Mouse (Mus musculus) hindbrain, embryonic 16.5 days (tissue): ENCODE data around the gene Adcy1. TPM values are rescaled to one million over a fixed set of nuclear protein-coding genes. Genes with fewer than 3 reads are reported as not detected.

ENCODE experiments used
- ATAC-seq: fragments of 200-750 bp; cut with Nextera tagmentation; 2 replicates; pipeline ENCODE4 v1.8.0; 2017; ENCODE audit warnings: moderate TSS enrichment, moderate library complexity
- H3K27ac ChIP-seq: fragments of 300-500 bp; sonication (generic); 2 replicates; pipeline ENCODE4 v1.5.1; 2014; ENCODE audit warnings: low read depth, mild to moderate bottlenecking, control low read depth, low read length, moderate library complexity
- H3K27me3 ChIP-seq: fragments of 300-500 bp; sonication (generic); replicated peaks from 2 replicates; pipeline ENCODE4 v1.6.1; 2014; ENCODE audit warnings: low read length; ENCODE audit not compliant: control insufficient read depth, insufficient read depth
- H3K36me3 ChIP-seq: fragments of 300-500 bp; sonication (generic); 2 replicates; pipeline ENCODE4 v1.6.1; 2014; ENCODE audit warnings: mild to moderate bottlenecking, low read length, moderate library complexity, mixed read lengths; ENCODE audit not compliant: control insufficient read depth, insufficient read depth
- H3K4me1 ChIP-seq: fragments of 300-500 bp; sonication (generic); 2 replicates; pipeline ENCODE4 v1.6.1; 2014; ENCODE audit warnings: low read depth, low read length; ENCODE audit not compliant: control insufficient read depth, insufficient read depth
- H3K4me2 ChIP-seq: fragments of 300-500 bp; sonication (generic); 2 replicates; pipeline ENCODE4 v1.6.1; 2014; ENCODE audit warnings: mild to moderate bottlenecking, low read length, control low read depth, moderate library complexity
- H3K4me3 ChIP-seq: fragments of 300-500 bp; sonication (generic); 2 replicates; pipeline ENCODE4 v1.5.1; 2014; ENCODE audit warnings: mild to moderate bottlenecking, low read length, control low read depth, moderate library complexity
- H3K9ac ChIP-seq: fragments of 300-500 bp; sonication (generic); 2 replicates; pipeline ENCODE4 v1.6.1; 2014; ENCODE audit warnings: low read depth, mild to moderate bottlenecking, control low read depth, low read length, moderate library complexity
- H3K9me3 ChIP-seq: fragments of 300-500 bp; sonication (generic); 2 replicates; pipeline ENCODE4 v1.6.1; 2014; ENCODE audit warnings: mild to moderate bottlenecking, low read length, moderate library complexity; ENCODE audit not compliant: control insufficient read depth
- WGBS: fragments of 180-500 bp; shearing (Covaris S2); extraction: QIAGEN DNeasy Blood & Tissue Kit; methylation state at CpG from one replicate; pipeline ENCODE4 v1.1.7; 2014; 5-methylcytosine and 5-hydroxymethylcytosine counted together
- polyA plus RNA-seq: library from polyadenylated mRNA; unstranded; fragments of >200 nt; fragmentation: Nextera tagmentation; extraction: Ambion mirVana; gene quantifications from 2 replicates; pipeline ENCODE4 v1.2.1, GENCODE M21; 2015

The Adcy1 gene
- polyA plus RNA-seq, 1 experiment from 2014 or later: 15.2 TPM

DNA sequence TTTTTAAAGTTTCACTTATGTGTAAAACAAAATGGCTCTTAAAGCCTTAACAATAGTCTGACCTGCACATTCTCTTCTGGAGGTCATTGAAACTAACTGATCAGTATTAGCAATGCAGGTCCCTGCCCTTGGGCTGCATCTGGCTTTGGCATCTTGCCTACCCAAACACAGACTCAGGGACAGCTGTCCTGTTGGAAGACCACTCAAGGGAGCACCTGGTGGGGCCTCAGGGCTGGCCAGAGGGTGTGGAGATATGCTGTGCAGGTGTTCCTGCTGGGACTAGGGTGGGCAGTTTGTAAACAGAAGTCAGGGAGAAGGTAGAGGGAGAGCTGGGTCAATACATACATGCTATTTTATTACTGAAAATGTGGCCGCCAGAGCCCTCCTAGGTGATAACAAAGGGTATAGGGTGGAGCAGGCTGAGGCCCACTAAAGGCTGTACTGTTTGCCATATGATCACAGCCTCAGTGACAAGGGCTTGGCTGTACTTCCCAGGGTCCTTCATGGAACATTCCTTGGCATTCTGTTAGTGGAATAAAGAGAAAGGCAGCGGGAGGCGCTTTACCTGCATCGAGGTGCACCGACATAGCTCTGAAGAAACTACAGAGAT lies 73.1 kb downstream of the Adcy1 start:
- Histone ChIP-seq H3K9ac (no peak overlapping the region), H3K4me2 (no peak overlapping the region), H3K27ac (no peak overlapping the region), H3K4me3 (no peak overlapping the region), H3K4me1 (peaks cover 2% of the 10 kb centered on the region), H3K36me3 (0 out of 2 replicates have a peak, but pooled peaks cover 4% of the 10 kb centered on the region), H3K9me3 (no peaks in the 10 kb centered on the region), H3K27me3 (no peaks in the 10 kb centered on the region)
- 96% methylated on average over 5 of the region's 5 CpGs for WGBS
- ATAC-seq: no peak

GRCm38 (mm10) chr11:7138370-7138769 lies 75.1 kb downstream of the Adcy1 start:
- Histone ChIP-seq H3K9ac (no peak overlapping the region), H3K4me3 (no peak overlapping the region), H3K36me3 (0 out of 2 replicates have a peak, but pooled peaks cover 4% of the 10 kb centered on the region), H3K9me3 (no peaks in the 10 kb centered on the region), H3K27me3 (no peaks in the 10 kb centered on the region), H3K4me2 (no peak overlapping the region), H3K27ac (no peak overlapping the region), H3K4me1 (peaks cover 2% of the 10 kb centered on the region)
- WGBS: 94% methylated on average over 8 of the region's 8 CpGs
- no peak for ATAC-seq

DNA sequence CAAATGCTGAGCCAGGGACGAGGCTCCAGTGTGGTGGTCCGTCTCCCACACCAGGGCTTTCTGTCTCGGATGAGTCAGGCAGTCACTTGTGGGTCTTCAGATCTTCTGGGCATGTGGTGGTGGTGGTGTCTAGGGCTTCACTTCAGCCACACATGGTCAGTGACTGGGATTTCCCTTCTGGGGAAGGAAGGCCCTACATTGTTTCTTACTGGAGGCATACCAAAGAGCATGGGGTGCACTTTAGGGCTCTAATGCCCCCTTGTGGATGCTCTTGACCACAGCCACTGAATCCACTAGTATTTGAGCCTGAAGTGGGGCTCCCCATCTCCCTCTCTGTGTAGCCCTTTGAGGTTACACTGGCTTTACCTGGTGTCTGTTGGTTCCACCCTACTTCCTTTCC lies 77.2 kb downstream of the Adcy1 start:
- no peak overlapping the region for H3K9ac ChIP-seq
- 93% methylated on average over 3 of the region's 3 CpGs for WGBS
- no peaks in the 10 kb centered on the region for H3K9me3 ChIP-seq
- H3K27me3 ChIP-seq: no peaks in the 10 kb centered on the region
- H3K4me2 ChIP-seq: no peak overlapping the region
- no peak for ATAC-seq
- H3K4me1 ChIP-seq: peaks cover 2% of the 10 kb centered on the region
- no peak overlapping the region for H3K27ac ChIP-seq
- peaks cover 11% of the 10 kb centered on the region for H3K36me3 ChIP-seq
- H3K4me3 ChIP-seq: no peak overlapping the region

DNA sequence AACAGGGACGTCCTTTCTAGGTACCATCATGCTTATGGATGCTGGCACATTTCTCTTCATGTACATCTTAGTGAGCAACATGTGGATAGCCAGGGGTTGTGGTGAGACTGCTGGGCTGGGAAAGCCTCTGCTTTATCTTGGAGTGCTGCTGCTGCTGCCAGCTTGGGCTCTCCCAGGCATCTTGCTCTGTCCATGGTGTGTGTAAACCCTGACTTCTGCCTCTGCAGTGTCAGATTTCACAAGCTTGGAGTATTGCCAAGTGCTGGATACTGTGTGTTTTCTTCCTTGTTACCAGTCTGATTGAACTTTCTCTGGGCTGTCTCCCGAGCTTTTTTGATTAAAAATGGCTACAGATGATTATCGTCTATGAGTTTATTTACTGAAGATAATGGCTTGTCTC lies 79.4 kb downstream of the Adcy1 start:
- no peaks in the 10 kb centered on the region; the same call in 1 of the 2 replicates for H3K4me1 ChIP-seq
- H3K9ac ChIP-seq: no peak overlapping the region
- ATAC-seq: no peak
- no peak overlapping the region for H3K27ac ChIP-seq
- H3K4me2 ChIP-seq: no peak overlapping the region
- H3K27me3 ChIP-seq: no peaks in the 10 kb centered on the region
- H3K9me3 ChIP-seq: no peaks in the 10 kb centered on the region
- H3K36me3 ChIP-seq: peaks cover 12% of the 10 kb centered on the region
- no peak overlapping the region for H3K4me3 ChIP-seq
- WGBS: 53% methylated on average over 3 of the region's 3 CpGs

GRCm38 (mm10) chr11:7144369-7144768 lies 81.1 kb downstream of the Adcy1 start:
- H3K9me3 ChIP-seq: no peaks in the 10 kb centered on the region
- H3K9ac ChIP-seq: no peak overlapping the region
- no peak overlapping the region for H3K27ac ChIP-seq
- WGBS: 93% methylated on average over 11 of the region's 11 CpGs
- no peak for ATAC-seq
- H3K4me1 ChIP-seq: no peaks in the 10 kb centered on the region; the same call in 1 of the 2 replicates
- H3K4me3 ChIP-seq: no peak overlapping the region
- H3K27me3 ChIP-seq: no peaks in the 10 kb centered on the region
- peaks cover 15% of the 10 kb centered on the region for H3K36me3 ChIP-seq
- no peak overlapping the region for H3K4me2 ChIP-seq

DNA sequence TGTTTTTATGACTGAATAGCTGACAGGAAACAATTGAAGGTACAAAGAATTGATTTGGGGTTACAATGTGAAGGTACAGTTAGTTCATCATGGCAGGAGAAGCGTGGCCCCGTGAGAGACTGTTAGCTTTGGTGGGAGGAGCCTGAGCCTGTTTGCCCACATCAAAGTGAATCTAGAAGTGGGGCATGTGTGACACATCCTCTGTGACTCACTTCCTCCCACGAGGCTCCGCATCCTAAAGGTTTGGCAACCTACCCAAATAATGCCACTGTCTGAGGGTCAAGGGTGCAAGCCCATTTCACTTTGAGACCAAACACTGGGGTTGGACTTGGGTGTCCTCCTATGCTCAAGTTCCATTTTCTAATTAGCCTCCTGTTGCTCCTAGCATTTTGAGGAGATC lies 81.9 kb downstream of the Adcy1 start:
- Histone ChIP-seq H3K9ac (no peak overlapping the region), H3K36me3 (peaks cover 13% of the 10 kb centered on the region), H3K27me3 (no peaks in the 10 kb centered on the region), H3K9me3 (no peaks in the 10 kb centered on the region), H3K4me3 (no peak overlapping the region), H3K27ac (no peak overlapping the region), H3K4me2 (no peak overlapping the region), H3K4me1 (no peaks in the 10 kb centered on the region; the same call in 1 of the 2 replicates)
- 94% methylated on average over 4 of the region's 4 CpGs for WGBS
- no peak for ATAC-seq

- Histone ChIP-seq H3K4me2 (no peak overlapping the region), H3K4me1 (no peaks in the 10 kb centered on the region; the same call in 1 of the 2 replicates), H3K27ac (no peak overlapping the region), H3K9me3 (no peaks in the 10 kb centered on the region), H3K36me3 (peaks cover 16% of the 10 kb centered on the region), H3K4me3 (no peak overlapping the region), H3K9ac (no peak overlapping the region), H3K27me3 (no peaks in the 10 kb centered on the region)
- WGBS: 86% methylated on average over 8 of the region's 8 CpGs
- no peak for ATAC-seq
Observed at GRCm38 (mm10) chr11:7147536-7147935, 84.2 kb downstream of the Adcy1 start.

DNA sequence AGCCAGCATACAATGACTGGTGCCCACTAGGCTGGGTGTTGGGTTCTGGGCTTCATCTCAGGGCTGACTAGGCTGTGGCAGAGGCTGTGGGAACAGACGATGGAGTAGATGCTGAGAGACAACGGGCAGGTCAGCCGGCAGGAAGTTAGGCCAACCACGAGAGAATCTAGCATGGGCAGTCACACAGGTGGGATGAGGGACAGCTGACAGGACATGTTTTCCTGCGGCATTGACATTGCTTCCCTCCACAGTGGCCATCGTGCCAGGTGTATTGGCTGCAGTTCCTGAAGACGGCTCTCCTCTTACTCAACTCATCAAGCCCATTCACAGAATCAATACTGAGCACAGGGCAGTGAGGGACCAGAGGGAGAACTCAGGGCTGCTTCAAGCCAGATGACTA lies 84.7 kb downstream of the Adcy1 start:
- no peak overlapping the region for H3K9ac ChIP-seq
- H3K9me3 ChIP-seq: no peaks in the 10 kb centered on the region
- no peak overlapping the region for H3K4me3 ChIP-seq
- WGBS: 84% methylated on average over 7 of the region's 7 CpGs
- no peaks in the 10 kb centered on the region for H3K27me3 ChIP-seq
- peaks cover 18% of the 10 kb centered on the region for H3K36me3 ChIP-seq
- ATAC-seq: no peak
- no peaks in the 10 kb centered on the region; the same call in 1 of the 2 replicates for H3K4me1 ChIP-seq
- H3K4me2 ChIP-seq: no peak overlapping the region
- no peak overlapping the region for H3K27ac ChIP-seq

DNA sequence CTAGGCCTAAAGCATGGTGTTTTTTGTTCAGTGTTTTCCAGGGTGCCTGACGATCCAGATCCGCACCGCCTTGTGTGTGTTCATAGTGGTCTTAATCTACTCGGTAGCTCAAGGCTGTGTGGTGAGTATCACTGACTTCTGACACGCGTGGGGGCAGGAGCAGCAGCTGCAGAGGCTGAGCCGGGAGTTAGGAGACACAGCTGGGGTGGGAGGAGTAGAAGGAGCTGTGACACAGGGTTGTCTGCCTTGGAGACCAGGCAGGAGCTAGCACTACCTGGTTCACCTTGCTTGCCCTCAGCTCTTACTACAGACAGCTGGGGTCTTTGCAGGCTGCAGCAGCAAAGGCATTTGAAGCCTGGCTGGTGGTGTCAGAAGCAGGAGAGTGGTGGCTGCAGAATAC lies 86.2 kb downstream of the Adcy1 start:
- H3K9me3 ChIP-seq: no peaks in the 10 kb centered on the region
- no peak overlapping the region for H3K27ac ChIP-seq
- 75% methylated on average over 7 of the region's 7 CpGs for WGBS
- H3K4me1 ChIP-seq: no peaks in the 10 kb centered on the region; the same call in 1 of the 2 replicates
- no peak overlapping the region for H3K4me2 ChIP-seq
- no peaks in the 10 kb centered on the region for H3K27me3 ChIP-seq
- peaks cover 20% of the 10 kb centered on the region for H3K36me3 ChIP-seq
- H3K4me3 ChIP-seq: no peak overlapping the region
- no peak overlapping the region for H3K9ac ChIP-seq
- ATAC-seq: no peak
